9 mouse cellular contexts compared by ENCODE assay signal in the genomic region with DNA sequence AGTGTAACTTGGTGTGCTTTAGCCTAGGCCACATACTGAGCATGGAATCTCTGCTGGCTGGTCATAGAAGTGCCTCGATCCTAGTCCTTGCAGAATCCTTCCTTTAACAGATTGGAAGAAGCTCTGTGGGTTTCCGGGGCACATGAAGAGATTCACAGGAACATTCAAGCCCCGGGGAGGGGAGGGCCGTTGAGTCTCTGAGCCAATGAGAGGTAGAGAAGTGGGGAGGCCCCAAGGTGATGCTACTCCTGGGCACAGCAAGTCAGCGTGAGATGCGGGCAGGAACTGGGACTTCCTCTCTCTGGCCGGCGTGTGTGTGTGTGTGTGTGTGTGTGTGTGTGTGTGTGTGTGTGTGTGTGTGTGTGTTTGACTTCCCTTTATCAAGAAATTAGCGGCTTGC. TPM values are rescaled to one million over a fixed set of nuclear protein-coding genes. Genes with fewer than 3 reads are reported as not detected.
DNase-seq lines count a peak whose midpoint lies in the region; ATAC-seq and TF ChIP-seq lines count a peak whose summit lies in the region.
"Had no signal": no experiment of that assay in that cellular context is flagged by ENCODE, and none has a peak within 500 bp of the region (broad histone marks: within the 10 kb centered on the region; RNA-seq: fewer than 3 reads in every experiment).

No protein-coding gene starts in this region.

- H3K27me3 ChIP-seq in heart, embryonic 10.5 days (ENCODE audit: insufficient read depth, poor library complexity, severe bottlenecking): no peaks in the 10 kb centered on the region
- H3K27me3 ChIP-seq in liver, embryonic 14.5 days (ENCODE audit: control insufficient read depth, insufficient read depth, low read length): no peaks in the 10 kb centered on the region; the same call in 1 of the 2 replicates
- no peaks in the 10 kb centered on the region for H3K27me3 ChIP-seq in spleen, adult 2 months (ENCODE audit: control insufficient read depth, insufficient read depth, low read length)

- no peak; the same call in 1 of the 2 replicates for TF ChIP-seq POLR2A in spleen, adult 2 months (IDR thresholded peaks at IDR 0.05; ENCODE audit: low read depth, low read length)

- WGBS in heart, embryonic 10.5 days: 54% methylated on average over 9 of the region's 9 CpGs
- WGBS in liver, embryonic 14.5 days (ENCODE audit: insufficient replicate concordance): 8% methylated on average over 7 of the region's 9 CpGs
- WGBS in spleen, adult 2 months: 3% methylated on average over 9 of the region's 9 CpGs

- TF ChIP-seq EP300 in liver, embryonic 14.5 days (IDR thresholded peaks at IDR 0.05; ENCODE audit: low read depth): no peak

- no peak overlapping the region for H3K4me3 ChIP-seq in heart, embryonic 10.5 days
- H3K4me3 ChIP-seq in ES-E14 (ENCODE audit: insufficient read depth in 1 of 2, low read depth in 1 of 2, low read length in 2 of 2, poor library complexity in 1 of 2, severe bottlenecking in 1 of 2): peak overlapping the region; percentile 4 to 54
- no peak overlapping the region for H3K4me3 ChIP-seq in liver, embryonic 14.5 days (ENCODE audit: insufficient read depth in 1 of 2, low read depth in 2 of 2, low read length in 2 of 2)
- peak overlapping the region; percentile 46 for H3K4me3 ChIP-seq in spleen, adult 2 months (ENCODE audit: extremely low read depth, insufficient read depth, insufficient read length)

- peak overlapping the region; percentile 40; the same call in 1 of the 2 replicates for H3K9ac ChIP-seq in ES-E14 (ENCODE audit: insufficient read depth, low read depth, low read length, poor library complexity, severe bottlenecking)
- no peak overlapping the region for H3K9ac ChIP-seq in liver, embryonic 14.5 days (replicated peaks)

- no peak for TF ChIP-seq CTCF in liver, embryonic 14.5 days (IDR thresholded peaks at IDR 0.05; ENCODE audit: low read depth)
- TF ChIP-seq CTCF in spleen, adult 2 months (IDR thresholded peaks at IDR 0.05; ENCODE audit: extremely low read depth, insufficient read depth, insufficient read length, insufficient replicate concordance): no peak

- H3K36me3 ChIP-seq in heart, embryonic 10.5 days: no peaks in the 10 kb centered on the region
- H3K36me3 ChIP-seq in ES-E14 (ENCODE audit: control insufficient read depth, insufficient read depth, low read length, poor library complexity, severe bottlenecking): no peaks in the 10 kb centered on the region
- H3K36me3 ChIP-seq in liver, embryonic 14.5 days (replicated peaks; ENCODE audit: control insufficient read depth, insufficient read depth, low read depth): no peaks in the 10 kb centered on the region
- no peaks in the 10 kb centered on the region for H3K36me3 ChIP-seq in spleen, adult 2 months (ENCODE audit: control insufficient read depth, insufficient read depth, low read length)

- no peak for DNase-seq in heart, embryonic 10.5 days (ENCODE audit: low spot score)
- DNase-seq in heart, postnatal 14 days: no peak
- no peak for DNase-seq in ES-E14 (ENCODE audit: low read depth, low spot score)
- DNase-seq in liver, embryonic 14.5 days (ENCODE audit: low read depth in 3 of 3, low spot score in 3 of 3): no peak
- peak; percentile 90 to 92 for DNase-seq in spleen, adult 2 months (ENCODE audit: low read depth in 1 of 2, low spot score in 2 of 2)
- DNase-seq in urinary bladder, postnatal 25 days (ENCODE audit: low spot score): no peak
- no peak for DNase-seq in frontal cortex, postnatal 36 days (ENCODE audit: low spot score in 2 of 2)
- DNase-seq in layer of hippocampus, postnatal 10 days (ENCODE audit: low spot score in 2 of 2): no peak
- DNase-seq: gastrocnemius, postnatal 14 days had no signal

- in situ Hi-C loops in ES-E14 (cut with MboI; ENCODE audit: low sequenced_read_pairs in 2 of 2, unreplicated experiment in 2 of 2): no loop called here

- H3K4me2 ChIP-seq in liver, embryonic 14.5 days (ENCODE audit: low read depth): peak overlapping the region; percentile 24; the same call in 1 of the 2 replicates

- peaks cover 16% of the 10 kb centered on the region for H3K4me1 ChIP-seq in heart, embryonic 10.5 days
- H3K4me1 ChIP-seq in ES-E14 (ENCODE audit: control insufficient read depth in 2 of 2, insufficient read depth in 2 of 2, low read length in 2 of 2, poor library complexity in 1 of 2): peaks cover 0 to 7% of the 10 kb centered on the region in 2 experiments; a peak in 2 of 4 replicates
- peaks cover 0 to 7% of the 10 kb centered on the region in 2 experiments; a peak in 2 of 4 replicates for H3K4me1 ChIP-seq in liver, embryonic 14.5 days (replicated peaks; ENCODE audit: control insufficient read depth in 2 of 2, insufficient read depth in 2 of 2, low read length in 1 of 2)
- H3K4me1 ChIP-seq in spleen, adult 2 months (ENCODE audit: control insufficient read depth, insufficient read depth, insufficient read length): peaks cover 18% of the 10 kb centered on the region; the same call in 1 of the 2 replicates

- no peaks in the 10 kb centered on the region; the same call in 1 of the 2 replicates for H3K9me3 ChIP-seq in heart, embryonic 10.5 days
- H3K9me3 ChIP-seq in ES-E14 (ENCODE audit: control insufficient read depth, insufficient read depth, low read depth, low read length): no peaks in the 10 kb centered on the region
- H3K9me3 ChIP-seq in liver, embryonic 14.5 days (ENCODE audit: control insufficient read depth, low read length): peaks cover 2% of the 10 kb centered on the region; the same call in 1 of the 2 replicates

- peak overlapping the region; percentile 18; the same call in 1 of the 2 replicates for H3K27ac ChIP-seq in heart, embryonic 10.5 days
- peak overlapping the region; percentile 34; the same call in 1 of the 2 replicates for H3K27ac ChIP-seq in ES-E14 (ENCODE audit: insufficient read depth, low read depth, low read length, poor library complexity, severe bottlenecking)
- no peak overlapping the region for H3K27ac ChIP-seq in liver, embryonic 14.5 days
- peak overlapping the region; percentile 87 for H3K27ac ChIP-seq in spleen, adult 2 months (ENCODE audit: insufficient read depth, low read length)

- intact Hi-C loops in heart, postnatal 14 days (cut with DNase I): no loop called here

- ATAC-seq in liver, embryonic 14.5 days (ENCODE audit: insufficient read depth): 0 out of 2 replicates have a peak, but pooled peaks have one; percentile 55

TF ChIP-seq in ES-E14, 5 proteins besides CTCF, POLR2A, EP300 and RAD21:
- TF ChIP-seq ZNF384 (IDR thresholded peaks at IDR 0.05; ENCODE audit: low read depth, low read length) (no peak), ZC3H11A (IDR thresholded peaks at IDR 0.05; ENCODE audit: borderline replicate concordance, low read depth, low read length) (no peak), HCFC1 (IDR thresholded peaks at IDR 0.05; ENCODE audit: borderline replicate concordance, insufficient read depth, low read length) (no peak), CHD2 (IDR thresholded peaks at IDR 0.05; ENCODE audit: low read depth, low read length) (no peak), MAFK (IDR thresholded peaks at IDR 0.05; ENCODE audit: insufficient read depth, low read depth, low read length) (no peak)

RNA-seq across cellular contexts. Expression of a gene that starts 19.3 kb away (rescaled TPM):
- polyA plus RNA-seq in heart, embryonic 10.5 days (2016; fragmentation: Nextera tagmentation; extraction: Ambion mirVana): 11.4 and 13.6 TPM in 2 replicates
- total RNA-seq in heart, postnatal 14 days (2021): 10 to 100 TPM; 18.5 to 19.8 TPM
- total RNA-seq in ES-E14 (2012; rRNA removed): 40.5 and 61.7 TPM in 2 replicates
- polyA plus RNA-seq in liver, embryonic 14.5 days (2012; rRNA removed): 2.3 TPM in 2 replicates
- 2.3 and 2.7 TPM in 2 replicates for polyA plus RNA-seq in liver, embryonic 14.5 days (2014; fragmentation: Nextera tagmentation; extraction: Ambion mirVana)
- 20.5 and 22.6 TPM in 2 replicates for polyA plus RNA-seq in spleen, adult 2 months (2012; rRNA removed)
- total RNA-seq in layer of hippocampus, postnatal 10 days (2021): 10 to 100 TPM; 72.7 to 76.9 TPM

RNA-seq across cellular contexts. Expression of a gene that starts 53.2 kb away (rescaled TPM):
- 23.0 and 26.0 TPM in 2 replicates for polyA plus RNA-seq in heart, embryonic 10.5 days (2016; fragmentation: Nextera tagmentation; extraction: Ambion mirVana)
- 10 to 100 TPM; 23.0 to 25.2 TPM for total RNA-seq in heart, postnatal 14 days (2021)
- 38.6 and 54.4 TPM in 2 replicates for total RNA-seq in ES-E14 (2012; rRNA removed)
- 13.9 and 18.1 TPM in 2 replicates for polyA plus RNA-seq in liver, embryonic 14.5 days (2012; rRNA removed)
- 8.7 and 9.1 TPM in 2 replicates for polyA plus RNA-seq in liver, embryonic 14.5 days (2014; fragmentation: Nextera tagmentation; extraction: Ambion mirVana)
- 47.7 and 53.8 TPM in 2 replicates for polyA plus RNA-seq in spleen, adult 2 months (2012; rRNA removed)
- total RNA-seq in layer of hippocampus, postnatal 10 days (2021): 10 to 100 TPM; 33.6 to 35.0 TPM

Comparison
In these comparisons a context has a peak if more than half of its experiments do, and no peak if none do; other contexts are left out.
1. DNase-seq: peak in spleen, adult 2 months (2 of 2); none in heart, embryonic 10.5 days (single experiment), heart, postnatal 14 days (0 of 2), ES-E14 (single experiment), liver, embryonic 14.5 days (0 of 3), urinary bladder, postnatal 25 days (single experiment), frontal cortex, postnatal 36 days (0 of 2) and layer of hippocampus, postnatal 10 days (0 of 2).
2. H3K4me3 ChIP-seq: peak in ES-E14 (2 of 2) and spleen, adult 2 months (single experiment); none in heart, embryonic 10.5 days (single experiment) and liver, embryonic 14.5 days (0 of 2).